19 mouse cellular contexts compared by ENCODE assay signal in the genomic region with DNA sequence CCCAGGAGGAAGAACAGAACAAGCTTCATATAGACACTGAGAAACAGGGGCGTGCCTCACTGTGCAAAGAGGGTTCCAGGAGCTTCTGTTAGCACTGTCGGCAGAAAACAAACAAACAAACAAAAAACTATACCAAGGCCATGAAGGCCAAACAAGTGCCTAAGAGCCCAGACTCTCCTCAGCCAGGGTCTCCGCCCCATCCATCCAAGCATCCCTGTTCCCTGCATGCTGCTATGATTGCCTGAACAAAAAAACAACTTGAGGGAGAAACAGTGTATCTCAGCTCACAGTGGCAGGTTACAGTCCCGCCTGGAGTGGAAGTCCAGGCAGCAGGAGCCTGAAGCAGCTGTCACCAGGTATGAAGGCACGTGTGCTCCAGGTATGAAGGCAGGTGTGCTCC. TPM values are rescaled to one million over a fixed set of nuclear protein-coding genes. Genes with fewer than 3 reads are reported as not detected.
DNase-seq lines count a peak whose midpoint lies in the region; ATAC-seq lines count a peak whose summit lies in the region.
"Had no signal": no experiment of that assay in that cellular context is flagged by ENCODE, and none has a peak within 500 bp of the region (broad histone marks: within the 10 kb centered on the region; RNA-seq: fewer than 3 reads in every experiment).

No protein-coding gene starts in this region.

- H3K36me3 ChIP-seq in forebrain, embryonic 15.5 days: no peaks in the 10 kb centered on the region
- H3K36me3 ChIP-seq in forebrain, embryonic 12.5 days (replicated peaks): no peaks in the 10 kb centered on the region
- H3K36me3 ChIP-seq in midbrain, embryonic 11.5 days (ENCODE audit: control insufficient read depth, insufficient read depth, low read length): no peaks in the 10 kb centered on the region
- H3K36me3 ChIP-seq: embryonic facial prominence, embryonic 12.5 days; heart, embryonic 13.5 days; hindbrain, embryonic 15.5 days had no signal

- peaks cover 14% of the 10 kb centered on the region for H3K4me1 ChIP-seq in forebrain, embryonic 15.5 days
- peaks cover 17% of the 10 kb centered on the region for H3K4me1 ChIP-seq in forebrain, embryonic 12.5 days
- H3K4me1 ChIP-seq in midbrain, embryonic 11.5 days (ENCODE audit: control insufficient read depth, insufficient read depth, low read length): peaks cover 6% of the 10 kb centered on the region

- H3K4me3 ChIP-seq in forebrain, embryonic 15.5 days: no peak overlapping the region
- no peak overlapping the region for H3K4me3 ChIP-seq in forebrain, embryonic 12.5 days (replicated peaks)
- H3K4me3 ChIP-seq in midbrain, embryonic 11.5 days (ENCODE audit: low read depth, low read length): no peak overlapping the region
- H3K4me3 ChIP-seq: embryonic facial prominence, embryonic 12.5 days; heart, embryonic 13.5 days; hindbrain, embryonic 15.5 days had no signal

- ATAC-seq in forebrain, embryonic 15.5 days (replicated peaks): no peak
- ATAC-seq in forebrain, embryonic 12.5 days (ENCODE audit: low FRiP score): no peak
- peak; percentile 67 for ATAC-seq in common myeloid progenitor, adult 5-6 weeks (replicated peaks; ENCODE audit: low read depth, poor library complexity, severe bottlenecking)
- no peak for ATAC-seq in midbrain, embryonic 11.5 days (ENCODE audit: low FRiP score)
- ATAC-seq: forebrain, embryonic 14.5 days; intestine, embryonic 16.5 days had no signal

- 0 out of 2 replicates have a peak, but pooled peaks cover 3% of the 10 kb centered on the region for H3K27me3 ChIP-seq in forebrain, embryonic 15.5 days
- H3K27me3 ChIP-seq in forebrain, embryonic 12.5 days: peaks cover 32% of the 10 kb centered on the region
- no peaks in the 10 kb centered on the region for H3K27me3 ChIP-seq in midbrain, embryonic 11.5 days (ENCODE audit: control insufficient read depth, insufficient read depth, low read length)
- H3K27me3 ChIP-seq: embryonic facial prominence, embryonic 12.5 days had no signal

- H3K9me3 ChIP-seq in forebrain, embryonic 15.5 days: no peaks in the 10 kb centered on the region
- no peaks in the 10 kb centered on the region for H3K9me3 ChIP-seq in forebrain, embryonic 12.5 days
- no peaks in the 10 kb centered on the region for H3K9me3 ChIP-seq in midbrain, embryonic 11.5 days (ENCODE audit: control insufficient read depth, low read length)
- H3K9me3 ChIP-seq: embryonic facial prominence, embryonic 12.5 days; heart, embryonic 13.5 days; hindbrain, embryonic 15.5 days had no signal

- WGBS in forebrain, embryonic 15.5 days: 75% methylated on average over 5 of the region's 5 CpGs
- 76% methylated on average over 5 of the region's 5 CpGs for WGBS in forebrain, embryonic 12.5 days
- WGBS in midbrain, embryonic 11.5 days: 73% methylated on average over 5 of the region's 5 CpGs

- DNase-seq in 3134 (ENCODE audit: extremely low read depth, insufficient read length, low spot score): peak; percentile 27
- DNase-seq in MN1 (ENCODE audit: low spot score): peak; percentile 48
- DNase-seq in thymus, postnatal 36 days: no peak
- no peak for DNase-seq in heart, adult 8-10 months (ENCODE audit: low spot score)
- no peak for DNase-seq in midbrain, embryonic 11.5 days (ENCODE audit: low spot score, missing footprints)
- DNase-seq: adrenal gland, adult 8-10 months; adrenal gland, postnatal 36 days; cerebellum, adult 2 months; cerebellum, postnatal 14 days; gastrocnemius, postnatal 14 days; heart, postnatal 36 days had no signal

- H3K4me2 ChIP-seq in forebrain, embryonic 15.5 days (replicated peaks): no peak overlapping the region
- no peak overlapping the region for H3K4me2 ChIP-seq in forebrain, embryonic 12.5 days
- no peak overlapping the region for H3K4me2 ChIP-seq in midbrain, embryonic 11.5 days
- H3K4me2 ChIP-seq: embryonic facial prominence, embryonic 12.5 days; heart, embryonic 13.5 days; hindbrain, embryonic 15.5 days had no signal

- no peak overlapping the region for H3K9ac ChIP-seq in forebrain, embryonic 15.5 days (replicated peaks)
- no peak overlapping the region for H3K9ac ChIP-seq in forebrain, embryonic 12.5 days
- no peak overlapping the region for H3K9ac ChIP-seq in midbrain, embryonic 11.5 days (ENCODE audit: low read length)
- H3K9ac ChIP-seq: embryonic facial prominence, embryonic 12.5 days; heart, embryonic 13.5 days; hindbrain, embryonic 15.5 days had no signal

- H3K27ac ChIP-seq in forebrain, embryonic 15.5 days (replicated peaks): peak overlapping the region; percentile 46; the same call in 1 of the 2 replicates
- no peak overlapping the region for H3K27ac ChIP-seq in forebrain, embryonic 12.5 days
- no peak overlapping the region for H3K27ac ChIP-seq in midbrain, embryonic 11.5 days (ENCODE audit: low read depth, low read length)
- H3K27ac ChIP-seq: embryonic facial prominence, embryonic 12.5 days; heart, embryonic 13.5 days; hindbrain, embryonic 15.5 days had no signal

RNA-seq across cellular contexts. Expression of gene Sec14l1, which starts 48.2 kb away (rescaled TPM):
- polyA plus RNA-seq in forebrain, embryonic 15.5 days (2015; fragmentation: Nextera tagmentation; extraction: Ambion mirVana): 69.4 and 76.8 TPM in 2 replicates
- 67.2 and 67.6 TPM in 2 replicates for polyA plus RNA-seq in forebrain, embryonic 12.5 days (2016; fragmentation: Nextera tagmentation; extraction: Ambion mirVana)
- 9.4 and 13.0 TPM in 2 replicates for total RNA-seq in common myeloid progenitor, adult 5-6 weeks (2017)
- total RNA-seq in heart, adult 8-10 months (2022): 10 to 100 TPM; 61.1 to 74.3 (median 69.2) TPM
- 32.4 and 36.7 TPM in 2 replicates for polyA plus RNA-seq in midbrain, embryonic 11.5 days (2014; fragmentation: Nextera tagmentation; extraction: Ambion mirVana)

Comparison
In these comparisons a context has a peak if more than half of its experiments do, and no peak if none do; other contexts are left out.
1. DNase-seq: peak in 3134 (single experiment) and MN1 (single experiment); none in thymus, postnatal 36 days (0 of 2), heart, adult 8-10 months (single experiment) and midbrain, embryonic 11.5 days (single experiment).